Comparison of ENCODE assay signal across 2 mouse cellular contexts in the genomic region with DNA sequence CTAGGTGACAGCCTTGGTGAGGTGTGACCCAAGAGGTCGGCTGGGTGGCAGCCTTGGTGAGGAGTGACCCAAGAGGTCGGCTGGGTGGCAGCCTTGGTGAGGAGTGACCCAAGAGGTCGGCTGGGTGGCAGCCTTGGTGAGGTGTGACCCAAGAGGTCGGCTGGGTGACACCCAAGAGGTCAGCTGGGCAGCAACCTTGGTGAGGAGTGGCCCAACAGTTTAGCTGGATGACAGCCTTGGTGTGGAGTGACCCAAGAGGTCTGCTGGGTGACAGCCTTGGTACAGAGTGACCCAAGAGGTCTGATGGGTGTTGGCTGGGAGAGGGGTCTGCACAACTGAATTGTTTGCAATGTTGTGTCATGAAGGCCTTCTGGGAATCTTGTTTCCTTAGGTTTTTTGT. TPM values are rescaled to one million over a fixed set of nuclear protein-coding genes. Genes with fewer than 3 reads are reported as not detected.
"Had no signal": no experiment of that assay in that cellular context is flagged by ENCODE, and none has a peak within 500 bp of the region (broad histone marks: within the 10 kb centered on the region; RNA-seq: fewer than 3 reads in every experiment).

No protein-coding gene starts in this region.

RNA-seq across cellular contexts. Expression of a gene that starts 13.1 kb away (rescaled TPM):
- total RNA-seq: hematopoietic stem cell, adult 5-6 weeks had no signal
- polyA plus RNA-seq: inflammation-experienced regulatory T-cells, adult 6 months had no signal
